Comparison of ENCODE assay signal across 8 mouse cellular contexts in genomic region chr6:29467583-29468354, GRCm38 (mm10). TPM values are rescaled to one million over a fixed set of nuclear protein-coding genes. Genes with fewer than 3 reads are reported as not detected.
DNase-seq lines count a peak whose midpoint lies in the region; ATAC-seq and TF ChIP-seq lines count a peak whose summit lies in the region.

Gene Atp6v1f (plus strand): TSS chr6:29467718.

- no peaks in the 10 kb centered on the region for H3K27me3 ChIP-seq in CH12.LX (replicated peaks)
- no peaks in the 10 kb centered on the region for H3K27me3 ChIP-seq in forebrain, embryonic 11.5 days (ENCODE audit: control insufficient read depth, insufficient read depth, low read length)
- H3K27me3 ChIP-seq in heart, embryonic 16.5 days (ENCODE audit: control insufficient read depth, insufficient read depth, low read length) = no peaks in the 10 kb centered on the region
- no peaks in the 10 kb centered on the region for H3K27me3 ChIP-seq in liver, embryonic 15.5 days
- H3K27me3 ChIP-seq in neural tube, embryonic 12.5 days (replicated peaks) = no peaks in the 10 kb centered on the region

- H3K4me2 ChIP-seq in CH12.LX (ENCODE audit: insufficient read depth, low read depth, poor library complexity, severe bottlenecking) = peak within 1 kb of the TSS; percentile 92
- peak within 1 kb of the TSS; percentile 82 for H3K4me2 ChIP-seq in forebrain, embryonic 11.5 days (ENCODE audit: low read depth, low read length, severe bottlenecking)
- H3K4me2 ChIP-seq in heart, embryonic 16.5 days (ENCODE audit: low read depth, low read length) = peak within 1 kb of the TSS; percentile 84
- H3K4me2 ChIP-seq in liver, embryonic 15.5 days = peak within 1 kb of the TSS; percentile 79
- H3K4me2 ChIP-seq in neural tube, embryonic 12.5 days (replicated peaks) = peak within 1 kb of the TSS; percentile 68

- WGBS in forebrain, embryonic 11.5 days = under 1% methylated on average over 39 of the region's 39 CpGs
- WGBS in heart, embryonic 16.5 days = under 1% methylated on average over 39 of the region's 39 CpGs
- under 1% methylated on average over 39 of the region's 39 CpGs for WGBS in liver, embryonic 15.5 days (ENCODE audit: insufficient replicate concordance)
- WGBS in neural tube, embryonic 12.5 days = under 1% methylated on average over 39 of the region's 39 CpGs

- in situ Hi-C loops in CH12.LX (cut with MboI; ENCODE audit: low pct_ligation_motif_present, low pct_unique_long_range_greater_than_20kb, low sequenced_read_pairs) = no loop called here

- peak; percentile 97 for DNase-seq in CH12.LX (ENCODE audit: extremely low read depth)
- DNase-seq in c-Kit-positive CD71-positive TER-119-negative erythroid progenitor cells, embryonic 14.5 days (ENCODE audit: low read depth) = peak; percentile 89
- DNase-seq in forebrain, embryonic 11.5 days (ENCODE audit: low spot score) = peak; percentile 96
- peak; percentile 95 to 97 for DNase-seq in kidney, postnatal 36 days
- peak; percentile 96 for DNase-seq in telencephalon, adult 2 months (ENCODE audit: low read depth, low spot score)

- peak; percentile 75 for TF ChIP-seq POLR2A in CH12.LX (IDR thresholded peaks at IDR 0.05; ENCODE audit: low read depth, low read length)

- H3K36me3 ChIP-seq in CH12.LX (replicated peaks in 1 of 2; ENCODE audit: control insufficient read depth in 1 of 2, insufficient read depth in 1 of 2, low read length in 1 of 2) = peaks cover 25 to 37% of the 10 kb centered on the region in 2 experiments
- no peaks in the 10 kb centered on the region; the same call in 1 of the 2 replicates for H3K36me3 ChIP-seq in forebrain, embryonic 11.5 days (ENCODE audit: control insufficient read depth, insufficient read depth, low read length)
- peaks cover 11% of the 10 kb centered on the region for H3K36me3 ChIP-seq in heart, embryonic 16.5 days (ENCODE audit: control insufficient read depth, insufficient read depth)
- peaks cover 20% of the 10 kb centered on the region for H3K36me3 ChIP-seq in liver, embryonic 15.5 days (replicated peaks)
- H3K36me3 ChIP-seq in neural tube, embryonic 12.5 days = peaks cover 21% of the 10 kb centered on the region

- H3K4me3 ChIP-seq in CH12.LX (replicated peaks in 1 of 3; ENCODE audit: low read depth in 2 of 3, low read length in 2 of 3, poor library complexity in 1 of 3) = peak within 1 kb of the TSS; percentile 73 to 97 (median 87)
- H3K4me3 ChIP-seq in forebrain, embryonic 11.5 days (ENCODE audit: low read depth, low read length) = peak within 1 kb of the TSS; percentile 61
- peak within 1 kb of the TSS; percentile 86 for H3K4me3 ChIP-seq in heart, embryonic 16.5 days (ENCODE audit: low read length)
- peak within 1 kb of the TSS; percentile 73 for H3K4me3 ChIP-seq in liver, embryonic 15.5 days (replicated peaks)
- peak within 1 kb of the TSS; percentile 60 for H3K4me3 ChIP-seq in neural tube, embryonic 12.5 days

- H3K4me1 ChIP-seq in CH12.LX (ENCODE audit: control insufficient read depth in 1 of 2, insufficient read depth in 2 of 2) = peaks cover 4 to 7% of the 10 kb centered on the region in 2 experiments
- peaks cover 4% of the 10 kb centered on the region; the same call in 1 of the 2 replicates for H3K4me1 ChIP-seq in forebrain, embryonic 11.5 days (replicated peaks; ENCODE audit: control insufficient read depth, insufficient read depth, low read length)
- H3K4me1 ChIP-seq in heart, embryonic 16.5 days (ENCODE audit: control insufficient read depth, insufficient read depth, low read length) = 0 out of 2 replicates have a peak, but pooled peaks cover 6% of the 10 kb centered on the region
- H3K4me1 ChIP-seq in liver, embryonic 15.5 days (replicated peaks) = peaks cover 18% of the 10 kb centered on the region
- peaks cover 12% of the 10 kb centered on the region for H3K4me1 ChIP-seq in neural tube, embryonic 12.5 days

- no peak for TF ChIP-seq EP300 in CH12.LX (IDR thresholded peaks at IDR 0.05; ENCODE audit: low read length)

- H3K79me2 ChIP-seq in CH12.LX (replicated peaks; ENCODE audit: control insufficient read depth, extremely low read depth, insufficient read depth, poor library complexity, severe bottlenecking) = peaks cover 20% of the 10 kb centered on the region

- no peak for TF ChIP-seq RAD21 in CH12.LX (IDR thresholded peaks at IDR 0.05; ENCODE audit: low read depth, low read length)

- no peaks in the 10 kb centered on the region for H3K9me3 ChIP-seq in CH12.LX (replicated peaks; ENCODE audit: low read length)
- no peaks in the 10 kb centered on the region for H3K9me3 ChIP-seq in forebrain, embryonic 11.5 days (ENCODE audit: control insufficient read depth, low read length)
- no peaks in the 10 kb centered on the region for H3K9me3 ChIP-seq in heart, embryonic 16.5 days (replicated peaks; ENCODE audit: control insufficient read depth, low read length)
- no peaks in the 10 kb centered on the region for H3K9me3 ChIP-seq in liver, embryonic 15.5 days (replicated peaks)
- no peaks in the 10 kb centered on the region for H3K9me3 ChIP-seq in neural tube, embryonic 12.5 days

- TF ChIP-seq CTCF in CH12.LX (conservative IDR thresholded peaks at IDR 0.05 in 1 of 2, IDR thresholded peaks at IDR 0.05 in 1 of 2; ENCODE audit: low read depth in 2 of 2, low read length in 2 of 2) = no peak

- peak within 1 kb of the TSS; percentile 70 for H3K27ac ChIP-seq in CH12.LX (ENCODE audit: insufficient read depth, low read depth)
- H3K27ac ChIP-seq in forebrain, embryonic 11.5 days (ENCODE audit: low read depth, low read length) = no peak within 1 kb of the TSS
- H3K27ac ChIP-seq in heart, embryonic 16.5 days (ENCODE audit: low read length) = peak within 1 kb of the TSS; percentile 52
- H3K27ac ChIP-seq in liver, embryonic 15.5 days (replicated peaks) = peak within 1 kb of the TSS; percentile 64
- no peak within 1 kb of the TSS for H3K27ac ChIP-seq in neural tube, embryonic 12.5 days

- peak within 1 kb of the TSS; percentile 81 for H3K9ac ChIP-seq in CH12.LX (ENCODE audit: insufficient read depth, low read depth)
- peak within 1 kb of the TSS; percentile 70 for H3K9ac ChIP-seq in forebrain, embryonic 11.5 days (ENCODE audit: low read length)
- H3K9ac ChIP-seq in heart, embryonic 16.5 days (ENCODE audit: low read length) = peak within 1 kb of the TSS; percentile 78
- peak within 1 kb of the TSS; percentile 69 for H3K9ac ChIP-seq in liver, embryonic 15.5 days
- peak within 1 kb of the TSS; percentile 70 for H3K9ac ChIP-seq in neural tube, embryonic 12.5 days

- ATAC-seq in forebrain, embryonic 11.5 days (replicated peaks; ENCODE audit: low FRiP score) = peak; percentile 94
- peak; percentile 95 for ATAC-seq in heart, embryonic 16.5 days (replicated peaks; ENCODE audit: extremely low read depth, insufficient read depth, low FRiP score)
- ATAC-seq in liver, embryonic 15.5 days (ENCODE audit: insufficient read depth) = peak; percentile 87
- peak; percentile 96 for ATAC-seq in neural tube, embryonic 12.5 days (ENCODE audit: low FRiP score, low read depth)

- dilution Hi-C loops in CH12.LX (cut with MboI; ENCODE audit: extremely low pct_ligation_motif_present, extremely low pct_unique_long_range_greater_than_20kb, low sequenced_read_pairs) = no loop called here

TF ChIP-seq in CH12.LX, 34 proteins besides CTCF, POLR2A, EP300 and RAD21 (continues in another document):
- no peak for TF ChIP-seq ZKSCAN1 (IDR thresholded peaks at IDR 0.05; ENCODE audit: borderline replicate concordance, low read depth, low read length)
- peak; percentile 93 for TF ChIP-seq HCFC1 (IDR thresholded peaks at IDR 0.05; ENCODE audit: low read depth, low read length)
- TF ChIP-seq GABPA (IDR thresholded peaks at IDR 0.05; ENCODE audit: insufficient replicate concordance, low read depth, low read length) = peak; percentile 20; the same call in 1 of the 2 replicates
- peak; percentile 83 for TF ChIP-seq BHLHE40 (IDR thresholded peaks at IDR 0.05; ENCODE audit: low read depth, low read length)
- no peak for TF ChIP-seq MAFK (IDR thresholded peaks at IDR 0.05; ENCODE audit: insufficient replicate concordance, low read length)
- TF ChIP-seq MYC (IDR thresholded peaks at IDR 0.05; ENCODE audit: low read depth, low read length) = peak; percentile 95
- no peak for TF ChIP-seq SMC3 (IDR thresholded peaks at IDR 0.05; ENCODE audit: low read depth, low read length)
- TF ChIP-seq KAT2A (IDR thresholded peaks at IDR 0.05; ENCODE audit: insufficient replicate concordance, low read length) = peak; percentile 82; the same call in 1 of the 2 replicates
- TF ChIP-seq USF1 (IDR thresholded peaks at IDR 0.05; ENCODE audit: low read depth, low read length) = peak; percentile 91
- TF ChIP-seq TBP (conservative IDR thresholded peaks at IDR 0.05; ENCODE audit: low read depth, low read length) = peak; percentile 58; the same call in 1 of the 2 replicates
- peak; percentile 93 for TF ChIP-seq ELF1 (IDR thresholded peaks at IDR 0.05; ENCODE audit: low read depth, low read length)
- peak; percentile 88 for TF ChIP-seq MXI1 (IDR thresholded peaks at IDR 0.05; ENCODE audit: low read depth, low read length)
- TF ChIP-seq MEF2A (IDR thresholded peaks at IDR 0.05; ENCODE audit: borderline replicate concordance, low read depth, low read length) = peak; percentile 34; the same call in 1 of the 2 replicates
- TF ChIP-seq UBTF (IDR thresholded peaks at IDR 0.05; ENCODE audit: low read depth, low read length) = no peak
- no peak for TF ChIP-seq CHD2 (IDR thresholded peaks at IDR 0.05; ENCODE audit: low read length)
- no peak for TF ChIP-seq RCOR1 (conservative IDR thresholded peaks at IDR 0.05; ENCODE audit: low read depth, low read length)
- TF ChIP-seq TCF12 (IDR thresholded peaks at IDR 0.05; ENCODE audit: low read depth, low read length) = peak; percentile 76
- TF ChIP-seq ETS1 (conservative IDR thresholded peaks at IDR 0.05; ENCODE audit: low read depth, low read length) = 0 out of 2 replicates have a peak, but pooled peaks have one; percentile 33
- no peak for TF ChIP-seq POLR2AphosphoS2 (IDR thresholded peaks at IDR 0.05; ENCODE audit: low read depth, low read length)
- peak; percentile 64; the same call in 1 of the 2 replicates for TF ChIP-seq ZMIZ1 (IDR thresholded peaks at IDR 0.05; ENCODE audit: low read depth, low read length)
- TF ChIP-seq MAX (IDR thresholded peaks at IDR 0.05; ENCODE audit: low read length) = peak; percentile 95
- TF ChIP-seq SIN3A (IDR thresholded peaks at IDR 0.05; ENCODE audit: low read length) = peak; percentile 90; the same call in 1 of the 2 replicates

RNA-seq across cellular contexts. Expression of gene Atp6v1f, which starts in this region (rescaled TPM):
- 308 and 328 TPM in 2 replicates for total RNA-seq in CH12.LX (2012; rRNA removed)
- 367 and 373 TPM in 2 replicates for total RNA-seq in CH12.LX (2014; rRNA removed)
- polyA plus RNA-seq in CH12.LX (2012; ENCODE audit: insufficient read length, low read depth) = 230 and 251 TPM in 2 replicates
- 164 and 190 TPM in 2 replicates for polyA plus RNA-seq in forebrain, embryonic 11.5 days (2014; fragmentation: Nextera tagmentation; extraction: Ambion mirVana)
- polyA plus RNA-seq in heart, embryonic 16.5 days (2015; fragmentation: Nextera tagmentation; extraction: Ambion mirVana) = 197 and 199 TPM in 2 replicates
- 125 and 127 TPM in 2 replicates for polyA plus RNA-seq in liver, embryonic 15.5 days (2015; fragmentation: Nextera tagmentation; extraction: Ambion mirVana)
- polyA plus RNA-seq in neural tube, embryonic 12.5 days (2016; fragmentation: Nextera tagmentation; extraction: Ambion mirVana) = 233 and 239 TPM in 2 replicates

Comparison
In these comparisons a context has a peak if more than half of its experiments do, and no peak if none do; other contexts are left out.
1. H3K27ac ChIP-seq: peak in CH12.LX (single experiment), heart, embryonic 16.5 days (single experiment) and liver, embryonic 15.5 days (single experiment); none in forebrain, embryonic 11.5 days (single experiment) and neural tube, embryonic 12.5 days (single experiment).
2. Peak in every context shown above with its lines, with median percentiles within 50 percentile points of each other: DNase-seq, H3K4me2 ChIP-seq, H3K4me3 ChIP-seq, H3K9ac ChIP-seq and ATAC-seq.